Mouse (Mus musculus) spleen, postnatal 10 days (tissue): ENCODE data around the gene Icmt.

ENCODE experiments used
- DNase-seq, 2 experiments: peaks; one replicate each; pipeline ENCODE4 v3.0.0; 2021 to 2022; ENCODE audit warnings: low spot score in 2 of 2

Gene Icmt

DNA sequence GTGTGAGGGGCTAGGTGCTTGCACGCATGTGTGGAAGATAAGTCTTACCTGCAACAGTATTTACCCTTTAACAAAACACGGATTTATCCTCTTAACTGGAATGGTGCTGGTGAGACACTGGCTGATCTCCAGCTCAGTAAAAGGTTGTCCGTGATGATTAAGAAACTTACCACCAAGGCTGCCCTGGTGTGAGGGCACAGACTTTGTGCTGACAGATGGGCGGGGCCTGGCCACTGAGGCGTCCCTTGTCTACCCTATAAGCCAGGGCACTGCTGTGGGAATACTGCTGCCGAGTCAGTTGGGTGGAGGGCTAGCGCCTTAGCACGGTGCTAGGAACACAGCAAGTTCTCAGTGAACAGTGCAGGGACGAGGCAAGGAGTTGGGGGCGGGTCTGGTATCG lies 5.0 kb downstream of the Icmt start:
- no peak for DNase-seq

DNA sequence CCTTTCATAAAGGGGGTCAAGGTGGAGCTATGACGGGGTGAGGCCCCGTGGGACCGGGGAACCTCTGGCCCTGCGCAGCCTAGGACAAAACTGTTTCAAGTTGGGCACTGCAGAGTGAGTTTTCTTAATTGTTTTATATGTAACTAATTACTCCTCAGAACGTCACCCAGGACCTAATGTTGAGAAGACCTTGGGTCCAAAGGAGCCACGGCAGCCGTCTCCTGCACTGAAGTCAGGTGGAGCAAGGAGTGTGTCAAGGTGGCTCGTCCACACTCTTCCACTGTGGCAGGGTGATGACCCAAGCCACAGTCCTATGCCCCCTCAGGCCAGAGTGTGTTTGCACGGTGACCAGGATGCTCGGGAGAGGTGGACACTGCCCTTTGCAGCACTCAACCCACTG lies 6.1 kb downstream of the Icmt start:
- DNase-seq = no peak

- no peak for DNase-seq
These were observed 7.7 kb downstream of the Icmt start for GRCm38 (mm10) chr4:152304685-152305084.

- no peak for DNase-seq
These were observed 9.0 kb downstream of the Icmt start for GRCm38 (mm10) chr4:152305991-152306390.

GRCm38 (mm10) chr4:152307542-152307941 lies 10.5 kb downstream of the Icmt start:
- no peak for DNase-seq

GRCm38 (mm10) chr4:152312186-152312585 lies 15.2 kb downstream of the Icmt start:
- no peak for DNase-seq

- DNase-seq = no peak
These were observed 16.2 kb downstream of the Icmt start for GRCm38 (mm10) chr4:152313211-152313632.

- no peak for DNase-seq
These were observed 16.9 kb downstream of the Icmt start for GRCm38 (mm10) chr4:152313934-152314333.

- no peak for DNase-seq
These were observed 18.6 kb downstream of the Icmt start for GRCm38 (mm10) chr4:152315498-152316213.

GRCm38 (mm10) chr4:152317631-152318033 lies 20.6 kb downstream of the Icmt start:
- no peak for DNase-seq

GRCm38 (mm10) chr4:152318517-152319234 lies 21.6 kb downstream of the Icmt start, which contains the start of gene Rnf207:
Gene Rnf207 (minus strand): TSS chr4:152318993.
- DNase-seq = peak in 1 of 2 experiments; percentile 74

DNA sequence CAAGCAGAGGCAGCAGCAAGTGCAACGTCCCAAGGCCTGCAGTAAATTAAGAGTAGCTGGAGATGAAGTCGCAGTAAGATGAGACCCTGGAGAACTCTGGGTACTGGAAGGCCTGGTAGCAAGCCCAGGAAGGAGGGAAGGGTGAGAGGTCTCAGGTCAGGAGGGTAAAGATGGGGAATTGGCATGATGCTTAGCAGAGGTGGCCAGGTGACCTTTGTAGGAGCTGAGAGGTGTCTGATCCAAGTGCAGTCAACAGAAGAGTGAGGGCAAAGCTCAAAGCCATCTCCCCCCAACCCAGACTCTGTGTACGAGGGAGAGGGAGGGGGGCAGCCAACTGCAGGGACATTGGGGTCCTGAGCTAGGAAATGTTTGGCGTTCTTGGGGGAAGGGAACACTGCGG lies 24.4 kb downstream of the Icmt start:
- DNase-seq = no peak

DNA sequence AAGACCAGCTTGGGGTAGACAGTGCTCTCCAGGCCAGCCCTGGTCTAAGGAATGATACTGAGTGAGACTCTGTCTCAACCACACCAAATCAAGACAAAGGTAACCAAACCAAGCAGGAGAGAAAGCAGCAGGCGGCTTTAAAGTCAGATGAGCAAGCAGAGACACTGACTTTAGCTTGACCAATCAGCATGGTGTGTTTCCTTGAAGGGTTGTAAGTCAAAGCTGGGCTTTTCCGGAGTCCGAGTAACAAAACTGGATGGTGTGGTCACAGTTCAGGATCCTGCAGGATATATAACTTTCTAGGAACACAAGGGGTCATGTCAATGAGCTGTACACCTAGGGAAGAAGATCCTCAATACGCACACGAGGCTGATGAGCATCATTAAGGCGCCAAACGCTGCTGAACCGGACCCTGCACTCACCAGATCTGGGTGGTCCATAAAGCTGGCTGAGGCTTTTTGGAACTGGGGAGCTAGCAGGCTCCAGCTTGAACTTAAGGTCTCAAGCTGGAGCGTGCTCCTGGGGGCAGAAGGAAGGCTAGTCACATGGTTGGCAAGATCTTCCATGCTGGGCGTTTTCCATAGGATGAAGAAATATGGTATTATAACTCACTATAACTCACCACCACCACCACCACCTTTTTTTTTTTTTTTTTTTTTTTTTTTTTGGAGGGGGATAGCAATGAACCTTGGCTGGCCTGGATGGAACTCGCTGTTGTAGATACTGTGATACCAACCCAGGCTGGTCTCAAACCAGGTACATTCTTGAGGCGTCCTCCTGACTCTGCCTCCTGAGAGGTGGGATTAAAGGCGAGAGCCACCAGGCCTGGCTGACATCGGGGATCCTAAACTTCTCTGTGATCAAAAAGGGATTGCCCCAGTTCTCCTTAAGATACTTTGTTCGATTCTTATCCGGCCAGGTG lies 27.9 kb downstream of the Icmt start:
- DNase-seq = no peak

GRCm38 (mm10) chr4:152325574-152326411 lies 28.8 kb downstream of the Icmt start, which contains the start of gene Rpl22:
Gene Rpl22 (plus strand): TSS chr4:152325742.
- peak; percentile 77 to 91 for DNase-seq

DNA sequence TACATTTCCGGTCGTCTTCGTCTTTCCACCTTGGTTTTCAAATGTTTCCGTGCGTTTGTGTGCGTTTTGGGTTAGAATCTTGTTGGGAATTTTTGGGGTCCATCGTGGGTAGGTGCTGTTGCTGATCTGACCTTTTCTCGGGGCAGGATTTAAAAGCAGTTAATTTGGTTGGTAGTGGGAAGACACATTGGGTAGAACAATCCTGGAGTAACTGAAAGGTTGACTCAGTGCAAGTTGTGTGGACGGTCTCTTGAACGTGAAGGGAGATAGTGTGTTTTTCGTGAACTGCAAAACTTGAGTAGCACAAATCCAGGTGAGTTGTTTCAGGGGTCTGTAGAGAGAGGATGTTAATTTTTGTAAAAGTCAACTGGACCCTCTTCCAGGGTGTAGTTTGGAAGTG lies 29.5 kb downstream of the Icmt start:
- DNase-seq = no peak

DNA sequence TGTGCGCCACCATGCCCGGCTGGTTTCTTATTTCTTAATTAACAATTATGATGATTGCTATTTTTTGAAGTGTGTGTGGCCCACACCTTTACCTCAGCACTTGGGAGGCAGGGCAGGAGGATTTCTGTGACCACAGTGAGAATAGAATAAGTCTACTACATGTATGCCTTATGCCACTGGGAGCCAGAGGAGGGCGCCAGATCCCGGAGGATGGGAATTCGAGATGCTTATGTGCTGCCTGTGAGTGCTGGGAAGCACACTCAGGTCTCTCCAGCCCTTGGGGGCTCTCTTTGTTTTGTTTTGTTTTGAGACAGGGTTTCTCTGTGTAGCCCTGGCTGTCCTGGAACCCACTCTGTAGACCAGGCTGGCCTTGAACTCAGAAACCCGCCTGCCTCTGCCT lies 31.7 kb downstream of the Icmt start:
- peak in 1 of 2 experiments; percentile 78 for DNase-seq

DNA sequence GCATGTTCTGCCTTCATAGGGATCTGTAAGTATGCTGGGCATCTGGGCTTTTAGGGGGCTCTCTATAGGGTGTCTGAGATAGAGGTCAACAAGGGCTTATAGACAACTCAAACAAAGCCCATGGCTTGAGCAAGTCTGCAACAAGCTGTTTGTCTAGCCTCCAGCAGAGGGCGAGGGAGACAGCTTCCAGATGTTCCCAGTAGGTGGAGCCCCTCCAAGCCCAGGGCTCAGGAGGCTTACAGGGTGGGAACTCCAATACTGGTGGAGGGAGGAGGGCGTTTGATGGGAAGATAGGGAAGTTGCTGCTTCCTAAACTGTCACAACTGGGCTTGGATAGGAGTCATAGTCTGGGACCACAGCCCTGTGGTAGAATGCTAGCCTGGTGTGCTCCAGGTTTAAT lies 35.9 kb downstream of the Icmt start:
- peak; percentile 23 to 66 for DNase-seq

DNA sequence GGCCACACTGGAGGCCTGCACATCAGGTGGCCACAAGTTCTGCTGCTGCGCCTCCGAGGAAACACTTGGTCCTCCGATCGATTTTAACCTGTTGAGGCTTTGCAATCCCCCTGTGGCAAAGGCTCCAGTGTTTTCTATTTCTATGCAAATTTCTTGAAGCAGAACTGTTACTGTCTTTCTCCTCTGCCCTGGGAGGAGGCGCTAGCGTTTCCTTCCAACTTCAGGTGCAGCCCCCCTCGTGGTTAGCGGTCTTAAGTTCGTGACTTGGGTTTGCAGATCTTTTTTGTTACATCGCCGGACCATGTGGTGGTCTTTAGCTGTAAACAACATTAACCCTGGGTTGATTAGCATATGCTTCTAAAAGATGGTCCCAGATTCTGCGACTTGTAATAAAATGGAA lies 36.6 kb downstream of the Icmt start:
- DNase-seq = no peak

DNA sequence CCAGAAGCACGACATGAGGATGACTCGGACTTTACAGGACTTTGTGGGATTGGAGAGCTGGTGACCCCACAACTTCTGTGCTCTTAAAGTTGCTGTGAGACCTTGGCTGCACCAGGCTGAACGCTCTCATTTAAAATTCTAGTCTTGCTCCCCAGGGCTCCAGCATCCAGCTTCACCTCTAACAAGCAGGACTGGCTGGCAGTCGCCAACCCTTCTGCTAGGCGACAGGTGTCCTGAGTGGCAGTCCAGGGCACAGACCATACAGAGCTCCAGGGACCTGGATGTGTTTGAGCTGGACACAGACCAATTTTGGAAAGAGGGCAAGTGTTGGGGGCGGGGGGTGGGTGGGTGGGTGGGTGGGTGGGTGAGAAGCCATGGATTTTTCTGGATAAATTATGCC lies 40.7 kb downstream of the Icmt start:
- no peak for DNase-seq

GRCm38 (mm10) chr4:152338419-152339292 lies 41.6 kb downstream of the Icmt start, which contains the start of gene Chd5:
Gene Chd5 (plus strand): TSS chr4:152338651.
- no peak for DNase-seq
